Mouse (Mus musculus): ENCODE data around the gene Slc35g1.
A peak's percentile ranks its signal among the peaks of the same experiment; 100 is the strongest.

The Slc35g1 gene

GRCm38 (mm10) chr19:38387835-38388234, 7.9 kb upstream of the Slc35g1 start:
- DNase-seq (ENCODE audit: low read depth): no peak

GRCm38 (mm10) chr19:38396633-38396970, 822 bp downstream of the Slc35g1 start:
- DNase-seq (ENCODE audit: low read depth): no peak

GRCm38 (mm10) chr19:38397004-38397403, 1.2 kb downstream of the Slc35g1 start:
- DNase-seq (ENCODE audit: low read depth): peak; percentile 42

- DNase-seq (ENCODE audit: low read depth): peak; percentile 21
Observed at GRCm38 (mm10) chr19:38398966-38399365, 3.2 kb downstream of the Slc35g1 start.

GRCm38 (mm10) chr19:38400851-38401250, 5.1 kb downstream of the Slc35g1 start:
- peak; percentile 32 for DNase-seq (ENCODE audit: low read depth)

GRCm38 (mm10) chr19:38401416-38401815, 5.6 kb downstream of the Slc35g1 start:
- peak; percentile 57 for DNase-seq (ENCODE audit: low read depth)

- no peak for DNase-seq (ENCODE audit: low read depth)
Observed at GRCm38 (mm10) chr19:38410357-38411056, 14.7 kb downstream of the Slc35g1 start.

- DNase-seq (ENCODE audit: low read depth): no peak
Observed at GRCm38 (mm10) chr19:38413861-38414260, 18.1 kb downstream of the Slc35g1 start.

- no peak for DNase-seq (ENCODE audit: low read depth)
Observed at GRCm38 (mm10) chr19:38418819-38419423, 23.1 kb downstream of the Slc35g1 start.

GRCm38 (mm10) chr19:38420751-38421295, 25.0 kb downstream of the Slc35g1 start:
- no peak for DNase-seq (ENCODE audit: low read depth)

GRCm38 (mm10) chr19:38421436-38421835, 25.7 kb downstream of the Slc35g1 start:
- DNase-seq (ENCODE audit: low read depth): peak; percentile 30

- DNase-seq (ENCODE audit: low read depth): no peak
Observed at GRCm38 (mm10) chr19:38422926-38423325, 27.1 kb downstream of the Slc35g1 start.

- DNase-seq (ENCODE audit: low read depth): peak; percentile 37
Observed at GRCm38 (mm10) chr19:38423884-38424283, 28.1 kb downstream of the Slc35g1 start.

GRCm38 (mm10) chr19:38424581-38424980, 28.8 kb downstream of the Slc35g1 start:
- no peak for DNase-seq (ENCODE audit: low read depth)

- peak; percentile 78 for DNase-seq (ENCODE audit: low read depth)
Observed at GRCm38 (mm10) chr19:38429269-38429668, 33.5 kb downstream of the Slc35g1 start.

GRCm38 (mm10) chr19:38430475-38430874, 34.7 kb downstream of the Slc35g1 start:
- DNase-seq (ENCODE audit: low read depth): no peak

- no peak for DNase-seq (ENCODE audit: low read depth)
Observed at GRCm38 (mm10) chr19:38431326-38431725, 35.5 kb downstream of the Slc35g1 start.

GRCm38 (mm10) chr19:38432021-38432420, 36.2 kb downstream of the Slc35g1 start:
- peak; percentile 4 for DNase-seq (ENCODE audit: low read depth)

GRCm38 (mm10) chr19:38433381-38433780, 37.6 kb downstream of the Slc35g1 start:
- no peak for DNase-seq (ENCODE audit: low read depth)

GRCm38 (mm10) chr19:38435221-38435620, 39.4 kb downstream of the Slc35g1 start:
- no peak for DNase-seq (ENCODE audit: low read depth)

GRCm38 (mm10) chr19:38441860-38442259, 46.1 kb downstream of the Slc35g1 start:
- DNase-seq (ENCODE audit: low read depth): no peak

- no peak for DNase-seq (ENCODE audit: low read depth)
Observed at GRCm38 (mm10) chr19:38445758-38446157, 50.0 kb downstream of the Slc35g1 start.

All from induced T-regulatory cell, adult 2 months (primary cell).